Mouse (Mus musculus): ENCODE results near the gene 4930455H04Rik.

4930455H04Rik gene

GRCm38 (mm10) chr3:116967436-116967835, 631 bp upstream of the 4930455H04Rik start:
- no peak for DNase-seq

- peak; percentile 70 for DNase-seq
Observed at GRCm38 (mm10) chr3:116968540-116968997, 502 bp downstream of the 4930455H04Rik start, which contains the start of gene Palmd. TSS of gene Palmd (minus strand) at chr3:116968987.

- no peak for DNase-seq
Observed at GRCm38 (mm10) chr3:116969003-116969402, 936 bp downstream of the 4930455H04Rik start.

DNA sequence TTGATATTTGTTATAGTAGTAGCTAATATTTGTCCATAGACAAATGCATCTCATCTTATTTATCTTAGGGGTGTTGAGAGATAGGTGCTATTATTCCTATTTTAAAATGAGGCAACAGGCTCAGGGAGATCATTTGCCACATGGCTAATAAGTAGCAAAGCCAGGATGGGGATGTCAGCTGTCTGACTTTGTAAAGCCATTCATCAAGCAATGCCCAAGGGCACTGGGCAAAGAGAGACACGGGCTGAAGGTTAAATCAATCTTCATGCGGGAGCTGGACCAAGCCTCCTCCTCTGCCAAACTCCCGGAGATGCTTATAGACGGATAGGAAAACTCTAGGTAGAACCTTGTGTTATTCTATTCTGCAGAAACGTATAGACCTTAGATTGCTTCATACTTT, 1.7 kb downstream of the 4930455H04Rik start:
- no peak for DNase-seq

- DNase-seq, result no peak
Observed at GRCm38 (mm10) chr3:116981811-116982575, 13.9 kb downstream of the 4930455H04Rik start.

- DNase-seq, result no peak
Observed at GRCm38 (mm10) chr3:116985042-116985455, 17.0 kb downstream of the 4930455H04Rik start.

- DNase-seq, result no peak
Observed at GRCm38 (mm10) chr3:116985741-116986140, 17.7 kb downstream of the 4930455H04Rik start.

DNA sequence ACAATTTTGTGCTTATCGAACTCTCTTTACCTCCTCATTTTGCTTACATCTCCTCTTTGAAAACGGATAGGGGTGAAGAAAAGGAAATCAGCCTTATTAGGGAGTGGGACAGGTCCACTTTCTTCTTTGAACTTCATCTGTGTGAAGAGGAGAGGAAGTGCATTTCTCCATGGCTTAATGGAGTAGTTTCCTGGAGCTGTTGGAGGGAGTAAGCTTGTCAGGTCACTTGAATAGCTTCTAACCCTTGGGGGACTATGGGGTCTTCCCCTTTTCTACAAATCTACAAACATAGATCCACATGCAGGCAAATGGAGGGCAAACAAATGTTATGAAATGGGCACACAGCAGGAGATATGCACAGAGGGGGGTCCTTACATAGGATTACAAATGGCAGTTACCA, 18.4 kb downstream of the 4930455H04Rik start:
- DNase-seq, result no peak

DNA sequence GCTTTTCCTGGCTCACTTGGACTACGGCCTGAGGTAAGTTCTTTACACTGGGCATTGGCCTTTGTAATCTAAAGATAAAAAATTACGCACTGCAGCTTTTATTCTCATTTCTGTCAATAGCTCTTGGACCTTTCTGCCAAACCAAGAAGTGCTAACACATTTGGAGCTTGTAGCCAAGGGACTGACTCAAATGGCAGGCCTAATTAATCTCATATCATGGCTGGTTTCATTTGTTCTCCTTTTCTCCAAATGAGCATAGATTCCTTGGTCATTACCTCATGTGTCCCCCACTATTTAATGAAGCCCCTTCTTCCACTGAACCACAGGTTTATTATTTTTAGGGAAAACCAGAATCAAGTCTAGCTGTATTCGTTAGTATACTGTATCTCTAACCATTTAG, 20.2 kb downstream of the 4930455H04Rik start:
- no peak for DNase-seq

DNA sequence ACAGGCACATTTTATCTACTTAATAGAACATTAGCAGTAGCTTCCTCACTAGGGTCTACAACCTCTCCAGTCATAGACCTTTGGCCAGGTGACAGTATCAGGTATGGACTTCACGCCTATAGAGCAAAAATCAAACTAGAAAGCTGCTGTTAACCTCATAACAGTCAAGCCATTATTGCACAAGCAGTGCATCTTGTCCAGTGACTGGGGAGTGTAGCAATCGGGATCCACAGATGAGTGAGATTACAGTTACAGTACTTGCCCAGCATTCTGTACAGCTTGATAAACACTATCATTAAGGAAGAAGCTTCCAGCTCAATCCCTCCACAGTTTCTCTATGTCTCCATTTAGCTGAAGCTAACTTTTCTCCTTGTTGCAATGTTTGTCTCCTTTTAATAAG, 23.1 kb downstream of the 4930455H04Rik start:
- no peak for DNase-seq

- no peak for DNase-seq
Observed at GRCm38 (mm10) chr3:116993011-116993410, 24.9 kb downstream of the 4930455H04Rik start.

GRCm38 (mm10) chr3:117001686-117002485, 33.8 kb downstream of the 4930455H04Rik start:
- no peak for DNase-seq

DNA sequence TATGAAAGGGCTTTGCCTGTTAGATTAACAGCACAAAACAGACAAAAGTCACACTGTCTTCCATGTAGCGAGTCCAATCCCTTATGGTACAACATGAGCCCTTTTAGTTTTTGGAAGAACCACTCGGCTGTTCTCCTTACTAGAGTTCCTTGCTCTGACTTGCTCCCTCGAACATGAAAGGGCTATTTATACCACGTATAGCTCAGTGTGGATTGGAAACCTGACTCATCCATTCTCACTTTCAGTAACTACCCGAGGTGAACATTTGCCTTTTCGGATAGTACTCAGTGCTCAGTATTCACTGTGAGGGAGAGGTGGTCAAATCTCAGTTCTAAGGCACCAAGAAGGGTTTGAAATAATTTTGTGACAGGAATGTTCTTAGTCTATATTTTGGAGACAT, 35.3 kb downstream of the 4930455H04Rik start:
- DNase-seq, result no peak

DNA sequence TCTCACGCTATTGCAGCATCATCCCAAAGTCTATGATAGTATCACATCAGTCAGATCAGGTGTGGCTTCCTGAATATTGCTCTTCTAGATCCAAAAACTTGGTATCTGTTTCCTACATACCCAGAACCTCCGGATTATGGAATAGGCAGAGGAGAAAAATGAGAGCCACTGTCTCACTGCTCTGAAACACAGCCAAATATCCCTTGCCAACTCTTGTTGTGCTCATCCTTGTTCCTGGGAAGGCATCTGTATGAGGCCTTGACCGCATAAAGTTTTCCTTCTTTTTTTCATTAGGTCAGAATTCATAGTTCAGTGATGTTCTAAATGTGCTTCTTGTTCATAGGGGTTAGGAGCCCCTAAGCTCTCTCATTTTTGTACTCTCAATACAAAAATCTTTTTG, 38.6 kb downstream of the 4930455H04Rik start:
- DNase-seq, result no peak

DNA sequence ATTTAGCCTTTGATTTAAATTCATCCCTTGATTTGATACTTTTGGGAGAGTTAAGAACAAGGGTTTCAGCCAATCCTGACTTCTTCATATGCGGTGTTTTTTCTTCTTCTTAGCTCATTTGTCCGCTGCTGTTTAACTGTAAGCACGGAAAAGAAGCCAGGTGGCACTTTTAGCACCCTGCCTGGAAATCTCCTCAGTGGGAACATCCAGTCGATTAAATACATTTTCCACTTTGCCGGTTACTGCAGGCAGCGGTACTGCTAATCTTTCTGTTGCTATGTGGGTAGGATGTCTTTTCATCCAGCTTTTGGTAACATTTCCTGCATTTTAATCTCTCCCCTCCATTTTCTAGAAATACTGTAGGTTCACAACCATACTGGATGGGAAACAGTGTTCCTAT, 39.3 kb downstream of the 4930455H04Rik start:
- DNase-seq, result no peak

GRCm38 (mm10) chr3:117010182-117010581, 42.1 kb downstream of the 4930455H04Rik start:
- no peak for DNase-seq

- DNase-seq, result no peak
Observed at GRCm38 (mm10) chr3:117020319-117020718, 52.3 kb downstream of the 4930455H04Rik start.

DNA sequence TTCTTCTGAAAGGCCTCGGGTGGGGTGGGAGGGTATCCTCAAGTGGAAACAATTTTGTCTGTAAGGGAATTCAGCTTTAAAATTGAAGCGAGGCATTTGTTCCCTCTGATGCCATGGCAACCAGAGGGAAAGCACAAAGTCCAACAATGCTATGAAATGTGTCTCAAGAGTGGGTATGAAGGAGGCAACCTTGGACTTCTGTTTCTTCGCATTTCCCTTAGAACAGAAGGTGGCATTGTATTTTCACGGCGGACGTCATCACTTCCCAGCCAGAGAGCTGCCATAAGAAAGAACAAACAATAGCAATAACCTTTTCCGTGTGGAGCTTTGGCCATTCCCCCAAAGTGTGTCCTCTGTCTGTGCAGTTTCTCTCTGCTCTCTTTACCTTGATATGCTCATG, 53.8 kb downstream of the 4930455H04Rik start:
- DNase-seq, result no peak

- DNase-seq, result no peak
Observed at GRCm38 (mm10) chr3:117024111-117024510, 56.0 kb downstream of the 4930455H04Rik start.

- DNase-seq, result no peak
Observed at GRCm38 (mm10) chr3:117024557-117024956, 56.5 kb downstream of the 4930455H04Rik start.

- no peak for DNase-seq
Observed at GRCm38 (mm10) chr3:117025421-117025820, 57.4 kb downstream of the 4930455H04Rik start.

All from lung, postnatal 36 days (tissue).